Mouse (Mus musculus) cerebellum, adult 2 months (tissue): Measurements from ENCODE around the gene Ap1m1.

Experiments
- CTCF ChIP-seq: fragments of 200-500 bp; IDR thresholded peaks from 2 replicates; pipeline ENCODE4 v1.5.1; 2011; ENCODE audit warnings: low read depth, mild to moderate bottlenecking, control low read depth, low read length, moderate library complexity, borderline replicate concordance; ENCODE audit not compliant: insufficient read depth
- POLR2A ChIP-seq: fragments of 200-500 bp; IDR thresholded peaks from 2 replicates; pipeline ENCODE4 v1.6.1; 2011; ENCODE audit warnings: low read length, control low read depth, borderline replicate concordance; ENCODE audit not compliant: insufficient read depth

DNA sequence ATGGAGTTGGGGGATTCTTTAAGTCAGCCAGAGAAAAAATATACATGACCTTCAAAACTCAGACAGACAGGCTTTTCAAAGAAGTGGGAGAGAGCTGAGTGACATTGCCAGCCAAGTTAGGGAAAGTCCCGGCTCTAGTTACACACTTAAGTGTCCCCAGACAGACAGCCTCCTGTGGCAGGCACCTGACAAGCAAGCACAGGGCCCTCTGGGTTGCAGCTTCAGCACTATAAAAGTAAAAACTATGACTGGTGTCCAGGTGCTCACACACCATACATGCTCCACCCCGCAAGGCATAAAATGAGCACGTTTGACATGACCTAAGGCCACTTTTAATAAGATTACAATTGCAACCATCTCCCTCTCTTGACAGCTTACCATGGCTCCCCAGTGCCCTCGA is 20.8 kb downstream of the Ap1m1 start:
- TF ChIP-seq CTCF (no peak), POLR2A (no peak)
